ENCODE assay signal across 8 mouse cellular contexts in the genomic region with DNA sequence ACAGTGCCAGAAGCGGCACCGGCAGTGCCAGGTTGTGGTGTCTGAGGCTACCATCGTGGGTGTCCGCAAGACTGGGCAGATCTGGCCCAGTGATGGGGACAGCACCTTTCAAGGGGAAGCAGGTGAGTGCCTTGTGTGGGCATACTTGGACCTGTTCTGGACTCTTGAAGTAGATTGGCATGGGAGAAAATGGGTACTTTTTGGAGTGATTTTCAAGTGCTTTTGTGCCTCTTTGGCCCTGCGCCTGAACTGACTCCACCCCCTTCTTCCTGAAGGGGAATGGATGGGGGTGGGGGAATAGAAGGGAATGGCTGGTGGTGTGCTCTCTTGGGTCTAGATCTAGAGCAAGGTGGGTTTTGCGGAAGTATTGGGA. TPM values are rescaled to one million over a fixed set of nuclear protein-coding genes. Genes with fewer than 3 reads are reported as not detected.
DNase-seq lines count a peak whose midpoint lies in the region; ATAC-seq and TF ChIP-seq lines count a peak whose summit lies in the region.

No protein-coding gene starts in this region.

- no peak overlapping the region for H3K27ac ChIP-seq in thymus, adult 2 months (ENCODE audit: control insufficient read depth, insufficient read depth, low read length)
- no peak overlapping the region for H3K27ac ChIP-seq in embryonic fibroblast, embryonic 13.5 days (ENCODE audit: insufficient read depth, low read length)
- no peak overlapping the region for H3K27ac ChIP-seq in hindbrain, embryonic 15.5 days (replicated peaks)
- H3K27ac ChIP-seq in liver, embryonic 14.5 days: no peak overlapping the region
- H3K27ac ChIP-seq in neural tube, embryonic 14.5 days (ENCODE audit: low read depth, low read length): no peak overlapping the region

- no peaks in the 10 kb centered on the region for H3K9me3 ChIP-seq in hindbrain, embryonic 15.5 days
- no peaks in the 10 kb centered on the region for H3K9me3 ChIP-seq in liver, embryonic 14.5 days (ENCODE audit: control insufficient read depth, low read length)
- H3K9me3 ChIP-seq in neural tube, embryonic 14.5 days (ENCODE audit: control insufficient read depth, low read length): no peaks in the 10 kb centered on the region

- H3K4me2 ChIP-seq in hindbrain, embryonic 15.5 days: peak overlapping the region; percentile 92
- peak overlapping the region; percentile 69 for H3K4me2 ChIP-seq in liver, embryonic 14.5 days (ENCODE audit: low read depth)
- peak overlapping the region; percentile 97 for H3K4me2 ChIP-seq in neural tube, embryonic 14.5 days (ENCODE audit: low read depth, low read length)

- H3K9ac ChIP-seq in hindbrain, embryonic 15.5 days: peak overlapping the region; percentile 86
- H3K9ac ChIP-seq in liver, embryonic 14.5 days (replicated peaks): no peak overlapping the region
- peak overlapping the region; percentile 85 for H3K9ac ChIP-seq in neural tube, embryonic 14.5 days (replicated peaks; ENCODE audit: low read depth, low read length)

- peak overlapping the region; percentile 81 for H3K4me3 ChIP-seq in thymus, adult 2 months (ENCODE audit: control insufficient read depth, insufficient read depth, low read length)
- peak overlapping the region; percentile 82 for H3K4me3 ChIP-seq in embryonic fibroblast, embryonic 13.5 days (ENCODE audit: insufficient read depth, low read length)
- peak overlapping the region; percentile 64 for H3K4me3 ChIP-seq in hindbrain, embryonic 15.5 days
- H3K4me3 ChIP-seq in liver, embryonic 14.5 days (ENCODE audit: insufficient read depth in 1 of 2, low read depth in 2 of 2, low read length in 2 of 2): peak overlapping the region; percentile 11 to 61
- H3K4me3 ChIP-seq in neural tube, embryonic 14.5 days (ENCODE audit: low read depth, low read length): peak overlapping the region; percentile 90

- no peak for TF ChIP-seq CTCF in thymus, adult 2 months (IDR thresholded peaks at IDR 0.05; ENCODE audit: borderline replicate concordance, control insufficient read depth, extremely low read depth, insufficient read depth, low read length, poor library complexity)
- TF ChIP-seq CTCF in embryonic fibroblast, embryonic 13.5 days (IDR thresholded peaks at IDR 0.05; ENCODE audit: borderline replicate concordance, insufficient read depth, low read length): no peak
- TF ChIP-seq CTCF in liver, embryonic 14.5 days (IDR thresholded peaks at IDR 0.05; ENCODE audit: low read depth): no peak

- no peak for TF ChIP-seq POLR2A in thymus, adult 2 months (IDR thresholded peaks at IDR 0.05; ENCODE audit: control insufficient read depth, extremely low read depth, insufficient read depth, low read length, poor library complexity)
- no peak for TF ChIP-seq POLR2A in embryonic fibroblast, embryonic 13.5 days (IDR thresholded peaks at IDR 0.05; ENCODE audit: low read depth, low read length)

- no peak for ATAC-seq in hindbrain, embryonic 15.5 days (ENCODE audit: low FRiP score, low read depth)
- ATAC-seq in liver, embryonic 14.5 days (ENCODE audit: insufficient read depth): no peak
- no peak for ATAC-seq in neural tube, embryonic 14.5 days (ENCODE audit: low read depth)
- no peak for ATAC-seq in inflammation-experienced regulatory T-cells, adult 6 months

- peaks cover 5% of the 10 kb centered on the region; the same call in 1 of the 2 replicates for H3K27me3 ChIP-seq in thymus, adult 2 months (ENCODE audit: control insufficient read depth, insufficient read depth, low read length)
- H3K27me3 ChIP-seq in hindbrain, embryonic 15.5 days: no peaks in the 10 kb centered on the region
- peaks cover 34% of the 10 kb centered on the region for H3K27me3 ChIP-seq in liver, embryonic 14.5 days (ENCODE audit: control insufficient read depth, insufficient read depth, low read length)
- H3K27me3 ChIP-seq in neural tube, embryonic 14.5 days (ENCODE audit: control insufficient read depth, insufficient read depth, low read length): no peaks in the 10 kb centered on the region; the same call in 1 of the 2 replicates

- H3K36me3 ChIP-seq in thymus, adult 2 months (ENCODE audit: control insufficient read depth, insufficient read depth, low read length): no peaks in the 10 kb centered on the region
- no peaks in the 10 kb centered on the region for H3K36me3 ChIP-seq in hindbrain, embryonic 15.5 days
- H3K36me3 ChIP-seq in liver, embryonic 14.5 days (replicated peaks; ENCODE audit: control insufficient read depth, insufficient read depth, low read depth): no peaks in the 10 kb centered on the region
- no peaks in the 10 kb centered on the region for H3K36me3 ChIP-seq in neural tube, embryonic 14.5 days (ENCODE audit: control insufficient read depth, insufficient read depth, low read length)

- TF ChIP-seq EP300 in liver, embryonic 14.5 days (IDR thresholded peaks at IDR 0.05; ENCODE audit: low read depth): no peak

- DNase-seq in thymus, adult 2 months: no peak
- no peak for DNase-seq in thymus, postnatal 4 days
- DNase-seq in liver, embryonic 14.5 days (ENCODE audit: low read depth in 3 of 3, low spot score in 3 of 3): no peak
- DNase-seq in left cerebral cortex, adult 8-10 months (ENCODE audit: low spot score in 2 of 2): no peak

- 8% methylated on average over 6 of the region's 6 CpGs for WGBS in thymus, adult 2 months
- 15% methylated on average over 6 of the region's 6 CpGs for WGBS in hindbrain, embryonic 15.5 days
- WGBS in liver, embryonic 14.5 days (ENCODE audit: insufficient replicate concordance): 14% methylated on average over 6 of the region's 6 CpGs
- WGBS in neural tube, embryonic 14.5 days: 24% methylated on average over 6 of the region's 6 CpGs

- peaks cover 40% of the 10 kb centered on the region for H3K4me1 ChIP-seq in thymus, adult 2 months (replicated peaks; ENCODE audit: control insufficient read depth, insufficient read depth, low read length)
- peaks cover 12% of the 10 kb centered on the region for H3K4me1 ChIP-seq in embryonic fibroblast, embryonic 13.5 days (ENCODE audit: control insufficient read depth, insufficient read depth, low read length)
- peaks cover 74% of the 10 kb centered on the region for H3K4me1 ChIP-seq in hindbrain, embryonic 15.5 days (replicated peaks)
- H3K4me1 ChIP-seq in liver, embryonic 14.5 days (replicated peaks; ENCODE audit: control insufficient read depth in 2 of 2, insufficient read depth in 2 of 2, low read length in 1 of 2): peaks cover 0 to 23% of the 10 kb centered on the region in 2 experiments; a peak in 3 of 4 replicates
- peaks cover 54% of the 10 kb centered on the region for H3K4me1 ChIP-seq in neural tube, embryonic 14.5 days (ENCODE audit: control insufficient read depth, insufficient read depth, low read length)

RNA-seq across cellular contexts. Expression of gene Bcr, which starts 1.8 kb away (rescaled TPM):
- polyA plus RNA-seq in thymus, adult 2 months (2012; rRNA removed): 20.8 and 22.7 TPM in 2 replicates
- polyA plus RNA-seq in embryonic fibroblast, embryonic 13.5 days (2011; ENCODE audit: insufficient read length, low read depth, missing spikeins): 15.1 and 21.0 TPM in 2 replicates
- 14.0 and 16.5 TPM in 2 replicates for polyA plus RNA-seq in hindbrain, embryonic 15.5 days (2015; fragmentation: Nextera tagmentation; extraction: Ambion mirVana)
- polyA plus RNA-seq in liver, embryonic 14.5 days (2012; rRNA removed): 3.3 and 3.5 TPM in 2 replicates
- polyA plus RNA-seq in liver, embryonic 14.5 days (2014; fragmentation: Nextera tagmentation; extraction: Ambion mirVana): 0.85 and 1.3 TPM in 2 replicates
- polyA plus RNA-seq in neural tube, embryonic 14.5 days (2014; fragmentation: Nextera tagmentation; extraction: Ambion mirVana): 23.3 and 26.4 TPM in 2 replicates
- 100 to 1,000 TPM; 114 to 143 (median 128) TPM for total RNA-seq in left cerebral cortex, adult 8-10 months (2022)
- polyA plus RNA-seq in inflammation-experienced regulatory T-cells, adult 6 months (2017; shearing (Covaris generic)): 1 to 10 TPM; 5.5 to 9.0 (median 6.4) TPM

RNA-seq across cellular contexts. Expression of gene Rab36, which starts 25.3 kb away (rescaled TPM):
- 1.4 and 1.6 TPM in 2 replicates for polyA plus RNA-seq in thymus, adult 2 months (2012; rRNA removed)
- polyA plus RNA-seq in embryonic fibroblast, embryonic 13.5 days (2011; ENCODE audit: insufficient read length, low read depth, missing spikeins): 3.9 and 5.8 TPM in 2 replicates
- polyA plus RNA-seq in hindbrain, embryonic 15.5 days (2015; fragmentation: Nextera tagmentation; extraction: Ambion mirVana): 17.3 and 21.7 TPM in 2 replicates
- 2.0 and 2.5 TPM in 2 replicates for polyA plus RNA-seq in liver, embryonic 14.5 days (2012; rRNA removed)
- polyA plus RNA-seq in liver, embryonic 14.5 days (2014; fragmentation: Nextera tagmentation; extraction: Ambion mirVana): 0.70 and 1.1 TPM in 2 replicates
- polyA plus RNA-seq in neural tube, embryonic 14.5 days (2014; fragmentation: Nextera tagmentation; extraction: Ambion mirVana): 13.9 and 18.8 TPM in 2 replicates
- total RNA-seq in left cerebral cortex, adult 8-10 months (2022): 10 to 100 TPM; 27.0 to 33.4 (median 28.7) TPM
- 1 to 10 TPM in 1 of 3 experiments, under 1 TPM in 2; 0.51 to 1.3 (median 0.63) TPM for polyA plus RNA-seq in inflammation-experienced regulatory T-cells, adult 6 months (2017; shearing (Covaris generic))

RNA-seq across cellular contexts. Expression of gene Rsph14, which starts 29.8 kb away (rescaled TPM):
- polyA plus RNA-seq in thymus, adult 2 months (2012; rRNA removed): not detected in 2 replicates
- polyA plus RNA-seq in embryonic fibroblast, embryonic 13.5 days (2011; ENCODE audit: insufficient read length, low read depth, missing spikeins): not detected in 2 replicates
- 0.24 and 0.45 TPM in 2 replicates for polyA plus RNA-seq in hindbrain, embryonic 15.5 days (2015; fragmentation: Nextera tagmentation; extraction: Ambion mirVana)
- not detected in 2 replicates for polyA plus RNA-seq in liver, embryonic 14.5 days (2012; rRNA removed)
- polyA plus RNA-seq in liver, embryonic 14.5 days (2014; fragmentation: Nextera tagmentation; extraction: Ambion mirVana): not detected in 2 replicates
- polyA plus RNA-seq in neural tube, embryonic 14.5 days (2014; fragmentation: Nextera tagmentation; extraction: Ambion mirVana): 0.33 TPM in 1 of 2 replicates, not detected in the other
- under 1 TPM; 0.41 to 0.88 (median 0.65) TPM for total RNA-seq in left cerebral cortex, adult 8-10 months (2022)
- polyA plus RNA-seq in inflammation-experienced regulatory T-cells, adult 6 months (2017; shearing (Covaris generic)): not detected

Comparison
In these comparisons a context has a peak if more than half of its experiments do, and no peak if none do; other contexts are left out.
1. H3K4me3 ChIP-seq: peak in every context shown above with its lines; median percentile 90 in neural tube, embryonic 14.5 days; 82 in embryonic fibroblast, embryonic 13.5 days; 81 in thymus, adult 2 months; 64 in hindbrain, embryonic 15.5 days; 36 in liver, embryonic 14.5 days.